Mouse (Mus musculus) CD4-positive helper T cell, adult 2 months (primary cell): ENCODE measurements around the gene Zkscan8.
"Not testable (repeated sequence)": the region's sequence is repeated elsewhere in the genome, so short reads cannot be mapped to it uniquely, and the experiment has no call there.

ENCODE experiments used
- DNase-seq: peaks from one replicate; pipeline ENCODE4 v3.0.0-alpha.2; 2012; ENCODE audit warnings: low read depth, missing footprints, low spot score

The Zkscan8 gene

GRCm38 (mm10) chr13:21530781-21531201 lies at the start of gene Zkscan8:
Gene Zkscan8, minus strand, starts transcription at chr13:21531120.
- DNase-seq = peak; percentile 87

- DNase-seq = no peak
Measured at GRCm38 (mm10) chr13:21559793-21560192, 28.9 kb upstream of the Zkscan8 start, which contains the start of gene Olfr1535. Gene Olfr1535, minus strand, starts transcription at chr13:21559893.

- DNase-seq = no peak
Measured at GRCm38 (mm10) chr13:21550416-21551110, 19.6 kb upstream of the Zkscan8 start.

GRCm38 (mm10) chr13:21549487-21549886 lies 18.6 kb upstream of the Zkscan8 start:
- no peak for DNase-seq

- DNase-seq = no peak
Measured at GRCm38 (mm10) chr13:21542708-21543107, 11.8 kb upstream of the Zkscan8 start, which contains the start of gene Olfr1366. Gene Olfr1366, minus strand, starts transcription at chr13:21542808.

- no peak for DNase-seq
Measured at GRCm38 (mm10) chr13:21530136-21530535, 784 bp downstream of the Zkscan8 start.

- peak; percentile 92 for DNase-seq
Measured at GRCm38 (mm10) chr13:21506221-21506649, 24.7 kb downstream of the Zkscan8 start.

GRCm38 (mm10) chr13:21502296-21502695 lies 28.6 kb downstream of the Zkscan8 start:
- DNase-seq = no peak

GRCm38 (mm10) chr13:21501182-21501581 lies 29.7 kb downstream of the Zkscan8 start, which contains the start of gene Gm11273:
Gene Gm11273, minus strand, starts transcription at chr13:21501418.
- not testable (repeated sequence) for DNase-seq

- no peak for DNase-seq
Measured at GRCm38 (mm10) chr13:21495080-21495479, 35.8 kb downstream of the Zkscan8 start, which contains the start of gene AK157302. Gene AK157302, plus strand, starts transcription at chr13:21495223.

- DNase-seq = no peak
Measured at GRCm38 (mm10) chr13:21492847-21493246, 38.1 kb downstream of the Zkscan8 start.

- DNase-seq = no peak
Measured at GRCm38 (mm10) chr13:21486881-21487280, 44.0 kb downstream of the Zkscan8 start.

- peak; percentile 5 for DNase-seq
Measured at GRCm38 (mm10) chr13:21478759-21479670, 51.9 kb downstream of the Zkscan8 start, which contains the start of the genes Zkscan4 and Gm10065. Gene Zkscan4, plus strand, starts transcription at chr13:21478907. Gene Gm10065, minus strand, starts transcription at chr13:21479441.

GRCm38 (mm10) chr13:21472427-21472826 lies 58.5 kb downstream of the Zkscan8 start:
- DNase-seq = no peak

- DNase-seq = no peak
Measured at GRCm38 (mm10) chr13:21469097-21469496, 61.8 kb downstream of the Zkscan8 start.

- DNase-seq = peak; percentile 80
Measured at GRCm38 (mm10) chr13:21468061-21469019, 62.6 kb downstream of the Zkscan8 start, which contains the start of gene Nkapl. Gene Nkapl, minus strand, starts transcription at chr13:21468509.

- DNase-seq = no peak
Measured at GRCm38 (mm10) chr13:21467336-21467735, 63.6 kb downstream of the Zkscan8 start.
